Mouse (Mus musculus) forebrain, postnatal 0 days (tissue): ENCODE results near the gene Far2. TPM values are rescaled to one million over a fixed set of nuclear protein-coding genes. Genes with fewer than 3 reads are reported as not detected.

Experiments used
- ATAC-seq: fragments of 200-750 bp; cut with Nextera tagmentation; 2 replicates; pipeline ENCODE4 v1.8.0; 2017; ENCODE audit warnings: mild to moderate bottlenecking, moderate library complexity
- DNase-seq: peaks from one replicate; pipeline ENCODE4 v3.0.0-alpha.2; 2015
- H3K27ac ChIP-seq: fragments of 300-500 bp; sonication (generic); 2 replicates; pipeline ENCODE4 v1.5.1; 2014; ENCODE audit warnings: low read depth, mild to moderate bottlenecking, antibody characterized with exemption, low read length, moderate library complexity, mixed read lengths
- H3K27me3 ChIP-seq: fragments of 300-500 bp; sonication (generic); 2 replicates; pipeline ENCODE4 v1.6.1; 2014; ENCODE audit warnings: mild to moderate bottlenecking, low read length, mixed read lengths; ENCODE audit not compliant: insufficient read depth
- H3K36me3 ChIP-seq: fragments of 300-500 bp; sonication (generic); 2 replicates; pipeline ENCODE4 v1.6.1; 2014; ENCODE audit warnings: mild to moderate bottlenecking, moderate library complexity; ENCODE audit not compliant: insufficient read depth
- H3K4me1 ChIP-seq: fragments of 300-500 bp; sonication (generic); 2 replicates; pipeline ENCODE4 v1.6.1; 2014; ENCODE audit warnings: antibody characterized with exemption; ENCODE audit not compliant: insufficient read depth
- H3K4me2 ChIP-seq: fragments of 300-500 bp; sonication (generic); 2 replicates; pipeline ENCODE4 v1.6.1; 2014; ENCODE audit warnings: low read depth, mild to moderate bottlenecking, moderate library complexity
- H3K4me3 ChIP-seq: fragments of 300-500 bp; sonication (generic); 2 replicates; pipeline ENCODE4 v1.5.1; 2014; ENCODE audit warnings: low read depth, low read length, mixed read lengths
- H3K9ac ChIP-seq: fragments of 300-500 bp; sonication (generic); 2 replicates; pipeline ENCODE4 v1.6.1; 2014; ENCODE audit warnings: mild to moderate bottlenecking
- H3K9me3 ChIP-seq: fragments of 300-500 bp; sonication (generic); 2 replicates; pipeline ENCODE4 v1.6.1; 2016; ENCODE audit warnings: low read length
- CTCF ChIP-seq: sonication (generic); IDR thresholded peaks from 2 replicates; pipeline ENCODE4 v1.5.1; 2016; ENCODE audit warnings: antibody characterized with exemption, control low read depth, low read depth
- WGBS: fragments of 180-500 bp; shearing (Covaris S2); extraction: QIAGEN DNeasy Blood & Tissue Kit; methylation state at CpG from one replicate; pipeline ENCODE4 v1.1.7; 2014; 5-methylcytosine and 5-hydroxymethylcytosine counted together
- polyA plus RNA-seq: library from polyadenylated mRNA; unstranded; fragments of >200 nt; fragmentation: Nextera tagmentation; extraction: Ambion mirVana; gene quantifications from 2 replicates; pipeline ENCODE4 v1.2.1, GENCODE M21; 2015
- total RNA-seq: library from RNA; depleted of rRNA; stranded (reverse); fragments of >200 nt; gene quantifications from 2 replicates; pipeline ENCODE4 v1.2.3, GENCODE M21; 2014; rRNA removed

Gene Far2
- 33.2 and 34.0 TPM in 2 replicates for total RNA-seq
- 18.8 and 29.5 TPM in 2 replicates for polyA plus RNA-seq

GRCm38 (mm10) chr6:148046881-148047649 is at the start of gene Far2:
Gene Far2, plus strand, starts transcription at chr6:148047259.
- peak within 1 kb of the TSS; percentile 85 for H3K27ac ChIP-seq
- 3% methylated on average over 34 of the region's 34 CpGs for WGBS
- TF ChIP-seq CTCF = no peak
- ATAC-seq (peak; percentile 91), DNase-seq (peak; percentile 69)
- peak within 1 kb of the TSS; percentile 73 for H3K4me2 ChIP-seq
- H3K4me1 ChIP-seq = no peaks in the 10 kb centered on the region
- H3K36me3 ChIP-seq = no peaks in the 10 kb centered on the region
- H3K9me3 ChIP-seq = no peaks in the 10 kb centered on the region
- peak within 1 kb of the TSS; percentile 52 for H3K4me3 ChIP-seq
- no peaks in the 10 kb centered on the region for H3K27me3 ChIP-seq
- H3K9ac ChIP-seq = peak within 1 kb of the TSS; percentile 82

GRCm38 (mm10) chr6:148000483-148000882 is 46.6 kb upstream of the Far2 start:
- Histone ChIP-seq H3K9ac (no peak overlapping the region), H3K4me2 (no peak overlapping the region), H3K27me3 (no peaks in the 10 kb centered on the region), H3K36me3 (no peaks in the 10 kb centered on the region), H3K27ac (no peak overlapping the region), H3K4me3 (no peak overlapping the region), H3K9me3 (no peaks in the 10 kb centered on the region), H3K4me1 (no peaks in the 10 kb centered on the region)
- DNase-seq (no peak), ATAC-seq (no peak)
- WGBS = 92% methylated on average over 2 of the region's 2 CpGs
- TF ChIP-seq CTCF = no peak

DNA sequence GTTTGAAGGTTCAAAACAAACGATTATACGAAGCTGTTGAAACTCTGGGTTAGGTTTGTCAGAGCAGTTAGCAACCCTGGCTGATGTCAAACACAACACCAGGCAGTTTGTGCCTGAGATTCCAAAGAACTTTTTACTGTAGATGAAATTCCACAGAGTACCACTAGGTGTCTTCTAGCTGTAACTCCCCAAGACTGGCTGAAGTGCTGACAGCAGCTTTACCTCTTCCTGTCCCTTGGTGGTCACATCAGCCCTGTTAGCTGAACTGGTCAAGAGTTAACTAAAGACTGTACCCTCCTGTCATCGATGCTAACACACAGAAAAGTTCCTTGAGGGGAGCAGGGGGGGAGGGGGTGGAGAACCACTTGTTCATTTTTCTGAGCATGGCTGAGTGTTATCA is 46.0 kb upstream of the Far2 start:
- Histone ChIP-seq H3K27ac (no peak overlapping the region), H3K4me2 (no peak overlapping the region), H3K9me3 (no peaks in the 10 kb centered on the region), H3K4me1 (no peaks in the 10 kb centered on the region), H3K4me3 (no peak overlapping the region), H3K9ac (no peak overlapping the region), H3K27me3 (no peaks in the 10 kb centered on the region), H3K36me3 (no peaks in the 10 kb centered on the region)
- DNase-seq (peak; percentile 5), ATAC-seq (no peak; the same call in 1 of the 2 replicates)
- WGBS = 30% methylated on average over 3 of the region's 3 CpGs
- TF ChIP-seq CTCF = peak; percentile 58

DNA sequence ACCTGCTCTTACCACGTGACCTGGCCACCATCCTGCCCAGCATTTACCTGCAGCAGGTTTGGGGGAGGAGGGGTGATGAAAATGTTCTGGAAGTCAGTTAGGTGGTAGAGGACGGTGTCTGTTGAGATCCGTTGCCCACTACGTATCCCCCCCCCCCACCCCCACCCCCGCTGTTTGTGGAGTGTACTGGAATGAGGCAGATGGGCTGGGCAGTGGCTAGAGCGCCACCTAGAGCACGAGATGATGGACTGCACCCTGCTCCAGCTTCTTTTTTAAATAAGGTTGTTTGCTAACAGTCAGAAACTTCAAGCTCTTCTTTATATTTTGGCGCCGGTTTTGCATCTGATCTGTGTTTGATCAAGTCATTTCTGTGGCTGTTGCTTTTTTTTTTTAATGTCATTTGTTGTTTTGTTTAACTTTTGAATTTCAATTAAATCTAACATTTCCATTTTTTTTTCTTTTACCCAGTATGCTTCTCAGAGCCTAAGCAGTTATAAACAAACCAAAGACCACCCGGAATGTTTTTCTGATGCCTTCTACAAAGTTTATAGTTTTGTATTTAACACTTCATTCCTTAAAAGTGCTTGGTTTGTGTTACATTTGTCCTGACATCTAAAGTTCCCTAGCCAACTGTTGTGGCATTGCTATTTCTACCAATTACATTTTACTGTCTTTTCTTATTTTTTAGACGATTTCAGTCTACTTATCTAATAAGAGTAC is 40.8 kb upstream of the Far2 start:
- Histone ChIP-seq H3K9ac (no peak overlapping the region), H3K36me3 (no peaks in the 10 kb centered on the region), H3K27me3 (no peaks in the 10 kb centered on the region), H3K4me1 (no peaks in the 10 kb centered on the region), H3K4me3 (no peak overlapping the region), H3K9me3 (no peaks in the 10 kb centered on the region), H3K4me2 (no peak overlapping the region), H3K27ac (no peak overlapping the region)
- 68% methylated on average over 11 of the region's 11 CpGs for WGBS
- no peak for ATAC-seq
- TF ChIP-seq CTCF = no peak
- no peak for DNase-seq

GRCm38 (mm10) chr6:148040759-148041158 is 6.3 kb upstream of the Far2 start:
- Histone ChIP-seq H3K36me3 (no peaks in the 10 kb centered on the region), H3K9me3 (no peaks in the 10 kb centered on the region), H3K9ac (no peak overlapping the region), H3K27me3 (no peaks in the 10 kb centered on the region), H3K4me1 (no peaks in the 10 kb centered on the region), H3K4me3 (no peak overlapping the region), H3K27ac (no peak overlapping the region), H3K4me2 (no peak overlapping the region)
- TF ChIP-seq CTCF = no peak
- ATAC-seq (no peak), DNase-seq (no peak)
- WGBS = 89% methylated on average over 1 of the region's 1 CpGs

- DNase-seq = no peak
- Histone ChIP-seq H3K4me3 (peak overlapping the region; percentile 52), H3K4me1 (no peaks in the 10 kb centered on the region), H3K9ac (peak overlapping the region; percentile 82), H3K9me3 (no peaks in the 10 kb centered on the region), H3K36me3 (no peaks in the 10 kb centered on the region), H3K4me2 (peak overlapping the region; percentile 73), H3K27me3 (no peaks in the 10 kb centered on the region), H3K27ac (peak overlapping the region; percentile 85)
- no peak for TF ChIP-seq CTCF
- ATAC-seq = no peak
Measured at GRCm38 (mm10) chr6:148047650-148047988, 560 bp downstream of the Far2 start.

GRCm38 (mm10) chr6:148063131-148063530 is 16.1 kb downstream of the Far2 start:
- TF ChIP-seq CTCF = no peak
- Histone ChIP-seq H3K27me3 (no peaks in the 10 kb centered on the region), H3K9me3 (no peaks in the 10 kb centered on the region), H3K36me3 (no peaks in the 10 kb centered on the region), H3K4me3 (no peak overlapping the region), H3K4me1 (no peaks in the 10 kb centered on the region), H3K4me2 (no peak overlapping the region), H3K27ac (no peak overlapping the region), H3K9ac (no peak overlapping the region)
- ATAC-seq = no peak
- 85% methylated on average over 3 of the region's 3 CpGs for whole genome bisulfite sequencing
- no peak for DNase-seq
